Mouse (Mus musculus) NIH3T3 (cell line): ENCODE data around the gene Rpa2.
"Not testable (repeated sequence)": the region's sequence is repeated elsewhere in the genome, so short reads cannot be mapped to it uniquely, and the experiment has no call there.

ENCODE experiments used
- DNase-seq: peaks from one replicate; pipeline ENCODE4 v3.0.0-alpha.2; 2012; ENCODE audit warnings: low read depth

Gene Rpa2

DNA sequence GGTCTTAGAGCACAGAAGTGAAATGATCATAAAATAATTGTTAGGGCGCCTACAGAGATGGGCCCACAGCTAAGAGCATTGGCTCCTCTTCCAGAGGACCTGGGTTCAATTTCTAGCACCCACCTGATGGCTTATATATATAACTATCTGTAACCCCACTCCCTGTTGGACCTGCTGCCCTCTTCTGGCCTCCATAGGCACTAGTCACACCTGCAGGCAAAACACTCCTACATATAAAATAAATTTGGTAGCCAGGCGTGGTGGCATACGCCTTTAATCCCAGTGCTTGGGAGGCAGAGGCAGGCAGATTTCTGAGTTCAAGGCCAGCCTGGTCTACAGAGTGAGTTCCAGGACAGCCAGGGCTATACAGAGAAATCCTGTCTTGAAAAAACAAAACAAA is 5.0 kb upstream of the Rpa2 start:
- not testable (repeated sequence) for DNase-seq

DNA sequence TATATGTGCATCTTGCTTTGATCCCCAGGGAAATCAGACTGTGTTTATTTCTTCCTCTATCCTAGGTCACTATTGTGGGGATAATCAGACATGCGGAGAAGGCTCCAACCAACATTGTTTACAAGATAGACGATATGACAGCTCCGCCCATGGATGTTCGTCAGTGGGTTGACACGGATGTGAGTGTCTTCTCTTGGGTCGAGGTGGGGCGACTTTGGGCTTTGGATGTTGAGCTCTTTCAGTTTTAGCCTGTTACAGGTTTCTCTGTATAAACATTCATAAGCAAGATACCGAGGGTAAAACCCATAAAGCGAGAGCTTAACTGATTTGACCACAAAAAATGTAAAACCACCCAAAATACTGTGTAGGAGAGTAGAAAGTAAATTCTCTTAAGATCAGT is 3.6 kb downstream of the Rpa2 start:
- DNase-seq, result no peak

DNA sequence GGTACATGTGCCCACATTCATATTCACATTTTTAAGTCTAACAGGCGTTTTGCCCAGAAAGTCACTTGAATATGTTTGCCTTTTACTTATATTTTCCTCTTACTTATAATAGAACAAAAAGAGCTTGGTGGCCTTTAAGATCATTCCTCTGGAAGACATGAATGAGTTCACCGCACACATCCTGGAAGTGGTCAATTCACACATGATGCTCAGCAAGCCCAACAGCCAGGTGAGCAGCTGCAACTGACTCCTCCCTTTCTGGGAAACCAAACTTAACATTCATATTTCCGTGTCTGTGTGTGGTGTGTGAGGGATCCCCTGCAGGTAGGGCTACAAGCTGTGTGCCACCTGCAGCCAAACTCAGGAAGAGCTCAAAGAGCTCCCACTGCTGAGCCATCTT is 6.8 kb downstream of the Rpa2 start:
- no peak for DNase-seq

DNA sequence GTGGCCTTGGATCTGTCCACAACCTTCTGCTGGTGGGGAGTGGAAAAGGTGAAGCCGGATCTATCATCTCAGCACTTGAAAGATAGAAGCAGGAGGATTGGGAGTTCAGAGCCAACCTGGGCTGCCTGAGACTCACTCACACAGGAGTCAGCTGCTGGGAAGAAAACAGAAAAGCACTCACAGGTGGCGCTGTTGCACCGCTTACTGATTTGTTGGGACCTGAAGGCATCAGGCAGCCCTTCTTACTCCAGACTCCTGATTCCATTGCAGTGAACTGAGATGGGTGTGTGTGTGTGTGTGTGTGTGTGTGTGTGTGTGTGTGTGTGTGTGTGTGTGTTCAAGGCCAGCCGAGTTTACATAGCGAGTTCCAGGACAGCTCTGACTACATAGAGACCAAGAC is 8.6 kb downstream of the Rpa2 start:
- DNase-seq, result peak; percentile 77

DNA sequence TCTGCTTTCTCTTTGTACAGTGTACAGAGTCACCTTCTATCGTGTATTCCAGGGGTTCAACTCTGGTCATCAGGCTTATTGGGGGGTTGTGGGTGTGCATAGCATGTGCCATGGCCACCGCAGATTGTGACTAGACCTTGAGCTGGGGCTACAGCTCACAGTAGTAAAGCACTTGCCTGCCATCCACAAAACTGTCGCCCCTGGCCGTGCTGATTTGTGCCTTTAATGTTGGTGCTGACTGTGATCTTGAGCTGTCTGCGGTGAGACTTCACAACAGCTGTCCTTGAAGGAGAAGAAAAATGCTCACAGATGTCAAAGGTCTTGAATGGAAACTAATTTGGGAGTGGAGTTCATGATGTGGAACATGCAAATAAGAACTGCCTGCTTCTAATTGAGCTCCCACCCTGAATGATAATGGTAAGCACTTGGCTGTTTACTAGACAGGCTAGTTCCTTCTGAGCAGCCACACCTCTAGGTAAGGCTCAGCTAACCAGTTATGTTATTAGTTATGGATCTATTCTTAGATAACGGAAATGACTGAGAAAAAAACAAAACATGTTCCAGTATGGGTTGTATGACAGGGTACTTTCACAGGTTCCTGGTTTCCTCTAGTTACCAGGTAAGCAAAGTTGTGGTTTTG is 10.6 kb downstream of the Rpa2 start:
- DNase-seq, result no peak

DNA sequence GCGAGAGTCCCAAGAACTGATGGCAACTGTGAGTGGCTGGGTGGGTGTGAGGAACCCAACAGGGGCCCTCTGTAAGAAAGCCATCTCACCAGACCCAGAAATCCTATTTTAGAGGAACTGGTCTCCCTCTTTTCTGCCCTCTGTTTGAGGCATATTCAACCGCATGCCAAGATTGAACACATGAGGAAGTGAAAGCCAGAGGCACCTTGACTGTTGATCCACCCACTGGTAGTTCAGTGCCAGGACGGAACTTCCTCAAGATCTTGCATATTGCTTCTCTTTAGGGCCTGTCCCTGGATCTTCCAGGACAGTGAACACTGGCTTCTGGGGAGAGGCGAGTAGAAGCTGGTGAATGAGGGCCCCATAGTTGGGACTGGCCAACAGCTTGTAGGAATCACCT is 12.2 kb downstream of the Rpa2 start:
- no peak for DNase-seq

DNA sequence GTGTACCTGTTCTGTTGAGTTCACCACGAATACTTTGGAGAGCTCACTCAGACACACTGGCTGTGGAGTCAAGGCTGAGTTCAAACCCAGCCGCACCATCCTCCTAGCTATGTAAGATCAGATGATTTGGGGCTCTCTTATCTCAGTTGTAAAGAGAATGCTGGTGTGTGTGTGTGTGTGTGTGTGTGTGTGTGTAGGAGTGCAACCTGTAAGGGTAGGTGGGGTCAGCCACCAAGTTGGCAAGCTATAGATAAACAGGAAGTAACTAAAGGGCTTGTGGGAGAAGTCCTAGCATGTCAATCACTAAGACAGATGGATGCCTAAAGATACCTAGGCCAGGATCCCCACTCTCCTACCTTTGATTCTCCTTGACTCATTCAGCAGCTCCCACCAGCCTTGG is 15.6 kb downstream of the Rpa2 start:
- DNase-seq, result no peak

DNA sequence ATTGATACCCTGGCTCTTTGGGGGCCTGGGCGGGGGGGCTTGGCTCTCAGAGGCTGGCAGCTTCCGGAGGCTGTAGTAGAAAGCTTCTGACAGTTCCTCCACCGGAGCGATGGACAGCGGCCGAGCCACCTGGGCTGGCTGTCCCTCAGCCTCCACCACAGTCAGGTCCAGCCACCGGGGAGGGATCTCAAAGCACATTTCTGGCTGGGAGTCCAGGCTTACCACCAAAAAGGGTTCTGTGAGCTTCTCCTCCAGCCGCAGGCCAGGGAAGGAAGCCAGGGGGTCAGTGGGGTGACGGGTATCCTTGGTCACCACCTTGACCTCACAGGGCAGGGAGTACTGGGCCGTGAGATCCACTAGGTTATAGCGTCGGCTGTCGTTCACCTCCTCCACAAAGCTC is 17.1 kb downstream of the Rpa2 start:
- DNase-seq, result no peak

DNA sequence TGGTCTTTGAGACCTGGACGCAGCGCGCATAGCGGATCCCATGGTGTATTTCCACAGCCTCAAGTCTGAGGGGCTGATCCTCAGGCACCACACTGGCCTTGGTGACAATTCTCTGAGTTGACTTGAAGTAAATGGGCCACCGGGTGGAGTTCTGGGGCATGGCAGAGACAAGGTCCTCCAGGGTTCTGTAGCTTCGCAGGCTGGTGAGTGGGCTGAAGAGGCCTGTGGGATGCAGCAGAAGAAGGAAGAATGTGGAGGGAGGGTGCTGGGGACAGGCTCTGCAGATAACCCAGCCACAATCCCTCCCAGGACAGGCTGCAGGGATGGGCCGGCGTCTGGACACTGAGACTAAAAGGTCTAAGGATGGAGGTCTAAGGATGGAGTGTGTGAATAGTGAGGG is 21.6 kb downstream of the Rpa2 start:
- no peak for DNase-seq

DNA sequence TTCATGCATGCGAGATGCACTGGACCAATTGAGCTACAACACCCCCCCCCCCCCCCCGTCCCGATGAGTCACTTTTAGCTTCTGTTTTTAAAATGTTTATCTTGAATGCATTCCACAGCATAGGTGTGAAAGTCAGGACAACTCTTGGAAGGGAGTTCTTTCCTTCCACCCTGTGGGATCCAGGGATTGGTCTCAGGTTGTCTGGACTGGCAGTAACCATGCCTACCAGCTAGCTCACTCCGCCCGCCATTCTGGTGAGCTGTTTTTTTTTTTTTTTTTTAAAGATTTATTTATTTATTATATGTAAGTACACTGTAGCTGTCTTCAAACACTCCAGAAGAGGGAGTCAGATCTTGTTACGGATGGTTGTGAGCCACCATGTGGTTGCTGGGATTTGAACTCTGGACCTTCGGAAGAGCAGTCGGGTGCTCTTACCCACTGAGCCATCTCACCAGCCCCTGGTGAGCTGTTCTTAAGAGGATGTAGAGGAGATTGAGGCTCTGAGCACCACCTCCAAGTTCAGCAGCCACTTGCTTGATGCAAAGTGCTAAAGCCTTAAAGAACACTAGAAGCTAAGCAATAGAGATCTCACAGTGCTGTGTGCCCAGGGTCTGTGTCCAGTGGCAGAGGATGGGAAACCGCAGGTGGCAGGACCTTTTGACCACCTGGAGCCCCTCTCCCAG is 25.3 kb downstream of the Rpa2 start:
- not testable (repeated sequence) for DNase-seq

DNA sequence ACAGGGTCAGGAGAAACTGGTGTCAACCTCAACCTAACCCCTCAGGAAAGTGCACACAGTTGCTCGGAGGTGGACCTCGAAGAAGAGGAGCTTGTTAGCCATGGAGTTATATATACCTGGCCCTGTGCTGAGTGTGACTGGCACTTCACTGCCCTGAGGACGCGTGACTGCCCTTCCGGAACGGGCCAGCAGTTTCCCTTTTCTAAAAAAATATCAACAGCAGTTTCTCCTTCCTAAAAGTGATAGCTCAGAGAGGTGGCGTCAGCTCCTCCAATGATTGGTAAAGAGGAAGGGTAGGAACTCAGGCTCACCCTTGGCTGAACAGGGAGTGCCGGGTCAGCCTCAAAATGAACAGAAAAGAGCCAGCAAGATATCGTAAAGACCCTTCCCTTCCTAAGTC is 25.9 kb downstream of the Rpa2 start:
- DNase-seq, result no peak

DNA sequence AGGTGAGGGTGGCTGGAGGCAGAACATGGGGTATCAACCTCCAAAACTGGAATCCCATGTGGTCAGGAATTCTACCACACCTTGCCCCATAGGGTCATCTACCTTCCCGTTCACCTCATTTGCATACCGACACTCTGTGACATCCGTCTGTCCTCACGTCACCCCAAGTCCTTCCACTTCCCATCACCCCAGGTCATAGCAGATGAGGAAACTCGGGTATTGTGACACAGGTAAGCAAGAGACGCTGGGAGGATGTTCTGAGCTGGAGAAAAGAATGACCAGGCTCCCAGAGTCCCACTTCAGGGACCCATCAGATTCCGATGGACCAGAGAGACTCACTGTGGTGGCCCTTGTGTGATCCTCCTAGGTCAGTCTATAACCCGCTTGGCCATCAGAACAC is 26.6 kb downstream of the Rpa2 start:
- no peak for DNase-seq

DNA sequence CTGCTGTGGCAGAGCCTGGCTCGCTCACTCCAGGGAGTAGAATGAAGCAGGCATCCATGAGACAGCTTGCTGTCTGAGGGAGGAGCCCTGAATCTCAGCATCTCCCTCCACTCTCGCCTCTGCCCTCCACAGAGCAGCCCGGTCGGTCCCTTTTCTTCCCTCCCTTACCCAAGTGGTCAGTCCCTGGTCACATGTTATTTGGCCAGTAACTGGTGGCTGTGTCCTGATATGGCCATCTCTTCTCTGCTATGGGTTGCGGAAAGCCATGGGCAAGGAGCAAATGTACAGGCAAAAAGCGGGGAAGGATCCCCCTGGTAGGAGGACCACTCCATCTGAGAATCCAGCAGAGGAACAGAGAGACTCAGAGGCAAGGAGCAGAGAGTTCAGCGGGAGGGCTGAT is 27.0 kb downstream of the Rpa2 start:
- DNase-seq, result no peak

DNA sequence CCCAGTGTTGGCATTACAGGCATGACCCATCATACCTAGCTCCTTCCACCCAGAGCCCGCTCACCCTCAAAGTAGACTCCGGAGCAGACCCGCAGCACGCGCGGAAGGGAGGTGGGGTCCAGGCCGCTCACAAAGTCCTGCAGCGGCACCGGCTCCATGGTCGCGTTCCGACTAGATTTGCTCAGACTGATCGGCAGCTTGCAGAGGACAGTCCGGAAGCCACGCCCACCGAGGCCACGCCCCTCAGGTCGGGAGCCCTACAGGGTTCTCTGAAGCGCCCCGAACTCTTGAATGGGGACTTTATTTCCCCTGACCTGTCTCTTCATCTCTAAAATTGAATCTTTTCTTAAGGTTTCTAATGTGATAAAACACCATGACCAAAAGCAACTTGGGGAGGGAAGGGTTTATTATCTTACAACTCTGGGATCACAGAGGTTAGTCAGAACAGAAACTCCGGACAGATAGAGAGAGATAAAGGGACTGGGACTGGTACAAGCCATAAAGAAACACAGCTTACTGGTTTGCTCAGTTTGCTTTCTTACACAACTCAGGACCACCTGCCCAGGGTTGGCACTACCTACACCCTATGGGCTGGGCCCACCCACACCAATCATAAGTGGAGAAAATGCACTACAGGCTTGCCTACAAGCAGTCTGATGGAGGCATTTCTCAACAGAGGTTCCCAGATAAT is 28.2 kb downstream of the Rpa2 start, which contains the start of gene Themis2:
Gene Themis2 (minus strand): TSS at position 192 of the 691 bp plus-strand sequence.
- DNase-seq, result no peak

DNA sequence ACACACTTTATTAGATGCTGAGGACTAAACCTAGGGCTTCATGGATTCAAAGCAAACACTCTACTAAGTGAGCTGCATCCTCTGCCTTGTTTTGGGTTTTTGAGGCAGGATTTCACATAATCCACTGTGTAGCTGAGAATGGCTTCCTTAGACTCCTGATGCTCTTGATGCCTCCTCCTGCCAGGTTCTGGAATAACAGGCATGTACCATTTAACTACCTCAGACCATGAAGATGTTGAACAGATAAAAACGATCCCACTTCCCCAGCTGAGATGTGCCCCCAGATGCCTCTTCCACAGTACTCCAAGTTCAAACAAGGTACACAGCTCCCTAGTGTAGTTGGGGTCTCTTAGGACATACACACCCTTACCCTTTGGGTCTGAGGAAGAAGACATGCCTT is 29.3 kb downstream of the Rpa2 start:
- no peak for DNase-seq

DNA sequence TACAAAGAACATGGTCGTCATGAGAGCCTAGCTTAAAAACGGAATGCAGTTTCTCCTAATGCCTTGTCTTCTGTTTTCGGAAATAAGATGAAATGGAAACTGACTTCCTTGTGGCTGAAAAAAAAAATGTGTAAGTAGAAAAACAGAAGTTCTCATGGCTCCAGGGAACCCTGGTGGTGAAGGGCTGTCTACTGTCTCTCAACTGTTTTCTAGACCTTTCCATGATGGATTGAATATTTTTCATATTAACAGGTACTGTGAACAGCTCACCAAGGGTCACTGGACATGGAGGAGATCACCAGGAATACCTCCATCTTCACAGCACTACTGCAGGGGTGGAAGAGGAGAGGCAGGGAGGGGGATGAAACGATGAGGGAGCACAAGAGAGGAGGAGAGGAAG is 29.9 kb downstream of the Rpa2 start:
- DNase-seq, result no peak

DNA sequence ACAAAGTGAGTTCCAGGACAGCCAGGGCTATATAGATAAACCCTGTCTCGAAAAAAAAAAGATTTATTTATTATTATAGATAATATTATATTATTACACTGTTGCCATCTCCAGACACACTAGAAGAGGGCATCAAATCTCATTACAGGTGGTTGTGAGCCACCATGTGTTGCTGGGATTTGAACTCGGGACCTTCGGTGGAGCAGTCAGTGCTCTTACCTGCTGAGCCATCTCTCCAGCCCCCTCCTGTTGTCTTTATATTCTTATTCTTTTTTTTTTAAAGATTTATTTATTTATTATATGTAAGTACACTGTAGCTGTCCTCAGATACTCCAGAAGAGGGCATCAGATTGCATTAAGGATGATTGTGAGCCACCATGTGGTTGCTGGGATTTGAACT is 30.5 kb downstream of the Rpa2 start:
- DNase-seq, result not testable (repeated sequence)

DNA sequence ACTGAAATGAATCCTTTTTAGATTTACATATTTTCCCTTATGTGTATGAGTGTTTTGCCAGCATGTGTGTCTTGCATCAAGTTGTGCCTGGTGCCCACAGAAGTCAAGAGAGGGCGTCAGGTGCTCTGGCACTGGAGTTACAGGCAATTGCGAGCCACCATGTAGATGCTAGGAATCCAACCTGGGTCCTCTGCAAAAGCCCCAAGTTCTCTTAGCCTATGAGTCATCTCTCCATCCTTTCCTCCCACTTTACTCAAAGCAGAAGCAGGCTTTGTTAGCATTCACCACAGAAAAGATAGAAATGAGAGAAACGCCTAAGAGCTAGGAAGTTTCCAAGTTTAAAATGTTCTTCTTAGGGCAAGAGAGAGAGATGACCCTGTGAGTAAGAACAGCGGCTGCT is 31.7 kb downstream of the Rpa2 start:
- DNase-seq, result no peak

DNA sequence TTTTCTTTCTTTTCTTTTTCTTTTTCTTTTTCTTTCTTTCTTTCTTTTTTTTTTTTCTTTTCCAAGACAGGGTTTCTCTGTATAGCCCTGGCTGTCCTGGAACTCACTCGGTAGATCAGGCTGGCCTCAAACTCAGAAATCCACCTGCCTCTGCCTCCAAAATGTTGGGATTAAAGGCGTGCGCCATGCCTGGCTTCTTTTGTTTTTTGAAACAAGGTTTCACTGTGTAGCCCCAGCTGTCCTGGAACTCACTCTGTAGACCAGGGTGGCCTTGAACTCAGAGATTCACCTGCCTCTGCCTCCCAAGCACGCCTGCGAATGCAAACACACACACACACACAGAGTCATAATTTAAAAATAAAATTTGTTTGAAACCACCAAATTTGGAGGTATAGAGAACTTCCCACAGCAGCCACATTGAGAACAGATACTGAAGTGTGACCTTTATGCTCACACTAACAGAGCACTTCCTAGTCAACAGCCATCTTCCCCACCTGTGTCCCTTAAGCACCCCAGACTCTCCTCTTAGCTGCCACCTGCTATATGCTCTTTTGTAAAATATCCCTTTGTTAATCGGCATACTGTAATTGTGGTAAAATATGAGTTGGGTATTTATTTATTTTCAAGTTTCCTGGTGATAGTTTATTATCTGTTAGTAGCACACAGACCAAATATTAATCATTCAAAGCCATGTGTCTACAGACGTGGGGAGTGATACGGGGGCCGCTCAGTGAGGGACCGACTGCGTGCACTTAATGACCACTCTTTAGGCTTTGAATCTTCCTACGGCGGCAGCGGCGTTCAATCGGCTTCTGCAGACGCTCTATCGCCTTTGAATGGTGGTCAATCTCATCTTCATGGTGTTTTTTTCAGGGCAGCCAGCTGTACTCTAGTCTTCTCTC is 33.3 kb downstream of the Rpa2 start:
- no peak for DNase-seq

DNA sequence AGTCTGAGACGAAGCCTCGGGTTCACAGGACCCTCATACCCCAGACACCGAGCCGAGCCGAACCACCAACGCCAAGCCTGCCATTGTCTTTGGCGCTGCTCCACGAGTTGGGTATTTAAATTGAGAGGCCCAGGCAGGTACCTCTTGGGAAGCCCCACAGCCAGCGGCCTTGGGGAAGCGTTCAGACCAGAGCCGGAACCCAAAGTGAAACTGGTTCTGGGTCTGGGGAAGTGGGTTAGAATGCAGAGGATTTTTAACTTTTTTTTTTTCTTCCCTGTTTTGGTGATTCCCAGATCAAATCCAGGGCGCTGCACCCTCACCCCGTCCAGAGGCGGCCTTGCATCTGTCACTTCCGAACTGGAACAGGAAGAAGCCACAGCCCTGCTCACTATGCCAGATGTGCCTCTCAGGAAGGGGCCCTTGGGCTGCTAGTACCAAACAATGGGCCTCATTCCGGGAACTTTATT is 34.1 kb downstream of the Rpa2 start:
- no peak for DNase-seq

DNA sequence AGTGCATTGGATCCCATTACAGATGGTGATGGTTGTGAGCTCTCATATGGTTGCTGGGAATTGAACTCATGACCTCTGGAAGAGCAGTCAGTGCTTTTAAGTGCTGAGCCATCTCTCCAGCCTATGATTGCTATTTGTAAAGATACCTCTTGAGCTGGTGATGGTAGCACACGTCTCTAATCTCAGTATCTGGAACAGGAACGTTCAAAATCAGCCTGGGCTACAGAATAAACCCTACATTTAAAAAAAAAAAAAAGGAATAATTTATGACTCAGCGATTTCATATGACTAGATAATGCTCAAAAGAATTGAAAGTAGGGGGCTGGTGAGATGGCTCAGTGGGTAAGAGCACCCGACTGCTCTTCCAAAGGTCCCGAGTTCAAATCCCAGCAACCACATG is 35.1 kb downstream of the Rpa2 start:
- no peak for DNase-seq

DNA sequence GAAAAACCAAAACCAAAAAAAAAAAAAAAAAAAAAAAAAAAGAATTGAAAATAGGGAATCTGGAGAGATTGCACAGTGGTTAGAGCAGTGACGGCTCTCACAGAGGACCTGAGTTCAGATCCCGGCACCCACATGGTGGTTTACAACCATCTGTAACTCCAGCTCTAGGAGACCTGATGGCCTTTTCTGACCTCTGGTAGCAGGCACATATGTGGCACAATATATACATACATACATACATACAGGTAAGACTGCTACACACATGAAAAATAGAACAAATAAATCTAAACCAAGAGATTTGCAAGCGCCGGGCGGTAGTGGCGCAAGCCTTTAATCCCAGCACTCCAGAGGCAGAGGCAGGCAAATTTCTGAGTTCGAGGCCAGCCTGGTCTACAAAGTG is 35.7 kb downstream of the Rpa2 start:
- DNase-seq, result no peak
